Mouse (Mus musculus): Measurements from ENCODE around the gene Gm20812.
"Not testable (repeated sequence)": the region's sequence is repeated elsewhere in the genome, so short reads cannot be mapped to it uniquely, and the experiment has no call there.

Gene Gm20812

DNA sequence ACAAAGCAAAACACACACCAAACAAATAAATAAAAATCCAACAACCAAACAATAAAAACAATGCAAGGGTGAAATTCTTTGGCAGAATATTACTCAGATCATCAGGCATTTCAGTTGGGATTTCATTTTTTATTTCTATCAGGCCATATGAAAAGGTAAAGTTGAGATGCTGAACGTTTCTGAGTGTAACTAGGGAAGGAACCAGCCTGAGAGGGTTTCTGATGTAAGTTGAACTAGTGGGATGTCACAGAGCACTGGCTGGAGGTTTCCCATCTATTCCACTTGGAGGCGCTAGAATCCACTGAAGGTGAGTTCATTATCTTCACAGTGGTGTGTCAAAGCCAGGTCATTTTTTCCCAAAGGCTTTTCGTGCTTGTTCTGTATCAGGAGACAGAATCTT, at the start of gene Gm20812:
Gm20812 (plus strand) TSS at position 301 of the 400 bp plus-strand sequence.
- DNase-seq (ENCODE audit: low read depth, low spot score) = not testable (repeated sequence)
